Mouse (Mus musculus) layer of hippocampus, postnatal 14 days (tissue): ENCODE measurements at regions not wholly inside any gene's neighbourhood (a gene's known extent, or its start where the extent isn't known, plus 50 kb on each side); places are given as distances from the start of the nearest gene placed in this dataset.

Experiments used
- DNase-seq, 2 experiments: peaks; one replicate each; pipeline ENCODE4 v3.0.0; 2021 to 2022; ENCODE audit warnings: low spot score in 2 of 2, mixed read lengths in 1 of 2

DNA sequence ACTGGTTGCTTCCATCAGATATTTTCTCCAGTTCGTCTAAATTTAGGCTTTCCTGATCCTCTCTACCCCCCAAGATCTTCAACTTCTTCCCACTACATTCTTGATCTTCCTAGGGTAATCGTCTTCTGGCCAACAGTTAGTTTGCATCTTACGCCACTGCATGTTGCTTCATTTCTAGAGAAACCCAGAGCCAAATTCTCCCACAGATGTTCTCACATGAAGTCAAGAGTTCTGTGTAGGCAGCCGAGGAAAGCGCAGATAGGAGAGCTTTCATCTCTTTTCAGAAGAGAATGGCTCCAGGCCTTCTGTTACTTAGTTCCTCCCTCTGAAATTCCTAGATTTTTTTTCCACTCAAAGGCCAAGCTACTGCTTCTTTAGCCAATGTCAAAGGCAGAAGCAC lies 179.9 kb downstream of the Fgf10 start:
- no peak for DNase-seq

DNA sequence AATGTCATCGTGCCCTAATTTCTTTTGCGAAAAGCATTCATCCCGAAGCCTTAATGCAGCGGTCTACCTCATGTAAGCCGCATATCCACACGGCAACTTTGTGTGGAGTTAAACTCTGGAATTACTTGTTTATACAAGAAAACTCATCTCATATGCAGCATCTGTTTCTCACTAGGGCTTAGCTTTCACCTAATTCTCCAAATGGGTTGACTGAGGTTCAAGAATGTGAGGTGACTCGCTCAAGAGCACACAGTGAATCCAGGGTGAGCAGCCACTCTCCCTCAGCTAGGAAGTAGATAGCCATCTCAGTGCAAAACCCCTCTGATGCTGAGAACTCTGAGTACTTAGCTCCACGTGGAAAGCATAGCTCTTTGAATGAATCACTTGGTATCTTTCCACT lies 181.1 kb downstream of the Fgf10 start:
- no peak for DNase-seq

DNA sequence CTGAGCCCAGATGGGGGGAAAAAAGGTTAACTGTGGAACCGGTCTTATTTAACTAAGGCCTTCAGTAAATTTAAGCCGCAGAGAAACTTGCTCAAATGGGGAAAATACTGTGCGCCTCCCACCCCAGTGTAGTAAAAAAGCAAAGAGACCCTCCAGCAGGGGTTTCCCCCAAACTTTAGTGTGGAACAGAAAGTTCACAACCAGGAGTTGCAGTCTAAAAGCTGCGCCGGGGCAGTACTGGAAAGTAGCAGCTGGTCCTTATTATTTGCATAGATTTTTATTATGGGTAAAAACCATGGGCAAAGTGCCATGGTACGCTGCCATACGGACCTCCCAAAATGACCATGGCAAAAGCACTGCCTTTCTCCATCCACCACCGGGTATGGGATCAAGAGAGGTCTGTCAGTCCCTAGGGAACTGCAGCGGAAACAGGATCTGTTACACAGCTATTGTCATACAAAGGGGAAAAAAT lies 216.8 kb downstream of the Fgf10 start:
- DNase-seq, result no peak

DNA sequence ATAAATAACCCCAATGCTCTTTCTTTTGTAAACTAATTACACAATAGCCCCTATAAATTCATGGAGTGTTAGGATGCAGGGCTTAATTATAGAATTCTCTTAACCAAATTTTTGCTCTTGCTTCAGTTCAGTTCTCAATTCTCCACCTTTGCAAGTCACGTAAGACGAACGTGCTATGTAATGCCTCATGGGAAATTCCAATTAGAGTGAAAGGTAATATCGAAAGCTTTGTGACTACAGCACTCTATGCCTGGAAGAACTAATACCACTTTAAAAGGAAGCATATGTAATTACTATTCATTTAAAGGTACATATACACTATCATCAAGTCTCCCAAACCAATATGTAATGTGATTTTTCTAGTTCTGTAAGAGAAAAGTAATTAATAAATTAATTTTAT lies 225.5 kb downstream of the Fgf10 start:
- DNase-seq, result no peak

DNA sequence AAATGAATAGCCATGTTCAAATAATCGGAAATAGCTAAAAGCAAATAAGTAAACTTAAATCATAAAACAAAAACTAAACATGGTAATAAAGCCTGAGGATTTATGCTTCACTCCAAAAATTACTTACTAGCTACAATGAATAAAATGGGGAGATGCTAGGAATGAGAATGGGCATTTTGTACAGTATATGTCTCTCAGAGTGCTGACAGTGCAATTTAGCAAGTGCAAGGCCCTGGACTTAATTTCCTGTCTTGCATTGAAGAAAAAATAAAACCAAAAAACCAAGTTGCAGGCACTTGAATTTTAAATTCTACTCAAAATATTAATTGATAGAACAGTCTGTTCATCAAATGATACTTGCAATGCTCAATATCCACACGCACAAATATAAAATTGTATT lies 232.4 kb downstream of the Fgf10 start:
- no peak for DNase-seq

DNA sequence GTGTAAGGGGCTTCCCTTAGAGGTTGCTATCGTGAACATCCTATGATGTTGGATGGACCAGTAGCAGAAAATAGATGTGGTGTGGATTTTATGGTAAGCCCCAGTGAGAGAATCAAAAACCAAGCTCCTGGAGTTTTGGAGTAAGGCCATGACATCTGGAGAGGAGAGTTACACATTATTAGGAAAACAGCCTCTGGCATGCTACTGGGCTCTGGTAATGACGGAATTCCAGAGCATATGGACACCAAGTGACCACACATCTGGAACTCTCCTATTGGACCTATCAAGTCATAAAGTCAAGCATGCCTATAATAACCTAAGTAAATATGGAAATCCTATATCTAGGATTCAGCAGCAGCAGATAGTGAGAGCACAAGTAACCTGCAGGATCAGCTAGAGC lies 240.8 kb downstream of the Fgf10 start:
- DNase-seq, result no peak

DNA sequence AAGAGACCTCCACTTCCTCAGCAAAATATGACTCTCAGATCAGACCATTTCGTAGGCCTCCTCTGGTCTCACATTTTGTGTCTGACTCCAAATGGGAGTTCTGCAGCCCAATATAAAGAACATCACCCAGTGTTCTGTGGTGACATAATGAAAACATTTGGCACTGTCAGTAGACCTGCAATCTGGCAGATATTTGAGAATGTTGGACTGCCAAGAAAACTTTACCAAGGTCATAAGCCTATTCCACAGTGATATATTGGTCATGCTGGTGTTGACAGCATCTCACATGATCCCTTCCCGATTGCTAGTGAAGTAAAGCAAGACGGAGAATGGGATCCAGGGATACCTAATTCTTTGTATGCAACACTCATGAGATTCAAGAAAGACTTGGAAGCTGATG lies 271.2 kb downstream of the Fgf10 start:
- no peak for DNase-seq

DNA sequence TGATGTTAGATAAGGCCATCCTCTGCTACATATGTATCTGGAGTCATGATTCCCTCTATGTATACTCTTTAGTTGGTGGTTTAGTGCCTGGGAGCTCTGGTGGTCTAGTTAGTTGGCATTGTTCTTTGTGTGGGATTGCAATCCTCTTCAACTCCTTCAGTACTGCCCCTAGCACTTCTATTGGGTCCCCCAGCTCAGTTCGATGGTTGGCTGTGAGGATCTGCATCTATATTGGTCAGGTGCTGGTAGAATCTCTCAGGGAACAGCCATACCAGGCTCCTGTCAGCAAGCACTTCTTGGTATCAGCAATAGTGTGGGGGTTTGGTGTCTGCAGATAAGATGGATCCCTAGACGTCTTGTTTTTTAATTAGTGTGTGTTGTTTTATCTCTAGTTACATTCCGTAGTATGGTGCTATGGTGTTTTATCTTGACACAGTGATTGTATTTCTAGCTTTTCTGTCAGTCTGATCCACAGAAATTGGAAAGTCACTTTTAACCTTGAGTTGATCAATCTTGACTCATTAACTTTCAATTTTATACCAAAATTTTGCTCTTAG lies 296.6 kb downstream of the Fgf10 start:
- DNase-seq, result no peak

DNA sequence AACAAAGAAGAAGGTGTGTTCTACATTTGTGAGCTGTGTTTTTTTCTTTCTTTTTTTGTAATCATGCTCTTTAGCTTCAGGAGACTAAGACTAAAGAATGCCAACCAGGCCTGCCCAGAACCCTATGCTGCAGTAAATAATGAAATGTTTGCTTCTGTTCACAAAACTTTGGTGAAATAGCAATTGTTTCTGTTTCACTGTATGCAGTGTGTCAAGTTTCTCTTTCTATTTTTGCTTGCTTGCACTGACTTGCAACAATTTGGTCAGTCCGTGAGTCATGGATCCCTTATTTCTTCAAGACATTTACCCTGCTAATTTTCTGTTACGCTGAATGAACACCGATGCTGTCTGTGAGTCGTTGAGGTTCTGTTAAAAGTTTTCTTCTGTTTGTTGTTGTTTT lies 298.1 kb downstream of the Fgf10 start:
- no peak for DNase-seq

DNA sequence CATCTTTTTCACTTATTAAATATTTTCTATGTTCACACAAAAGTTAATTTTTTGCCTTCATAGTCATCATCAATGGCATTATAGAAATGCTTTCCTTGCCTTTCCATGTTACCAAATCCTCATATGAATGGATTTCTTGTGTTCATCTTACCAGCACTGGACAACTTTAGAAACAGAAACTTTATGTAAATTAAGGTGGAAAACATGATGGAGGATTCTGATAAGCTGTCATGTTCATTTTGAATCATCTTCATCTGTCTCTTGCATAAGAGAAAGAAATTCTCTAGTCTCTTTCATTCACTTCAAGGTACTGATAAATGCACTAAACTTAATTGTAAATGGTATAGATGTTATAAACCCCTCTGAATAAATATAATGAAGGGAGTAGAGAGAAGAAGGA lies 305.4 kb downstream of the Fgf10 start:
- DNase-seq, result no peak

DNA sequence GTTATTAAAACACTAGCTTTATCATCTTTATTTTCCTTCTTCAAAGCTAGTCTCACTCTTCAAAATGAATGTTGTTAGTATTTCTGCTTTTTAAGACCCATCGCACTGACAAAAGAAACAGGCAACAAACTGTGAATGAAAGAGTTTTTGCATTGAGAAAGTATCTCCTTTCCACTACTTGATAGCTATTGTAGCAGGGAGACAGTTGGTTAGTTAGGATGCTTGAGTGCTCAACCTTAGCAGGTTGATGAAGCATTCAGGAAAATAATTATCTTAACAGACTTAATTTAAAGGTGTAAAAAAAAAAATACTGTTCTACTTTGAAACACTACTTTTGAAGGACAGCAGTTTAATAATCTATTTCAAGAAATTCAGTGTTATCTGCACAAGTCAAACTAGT lies 305.9 kb downstream of the Fgf10 start:
- no peak for DNase-seq

DNA sequence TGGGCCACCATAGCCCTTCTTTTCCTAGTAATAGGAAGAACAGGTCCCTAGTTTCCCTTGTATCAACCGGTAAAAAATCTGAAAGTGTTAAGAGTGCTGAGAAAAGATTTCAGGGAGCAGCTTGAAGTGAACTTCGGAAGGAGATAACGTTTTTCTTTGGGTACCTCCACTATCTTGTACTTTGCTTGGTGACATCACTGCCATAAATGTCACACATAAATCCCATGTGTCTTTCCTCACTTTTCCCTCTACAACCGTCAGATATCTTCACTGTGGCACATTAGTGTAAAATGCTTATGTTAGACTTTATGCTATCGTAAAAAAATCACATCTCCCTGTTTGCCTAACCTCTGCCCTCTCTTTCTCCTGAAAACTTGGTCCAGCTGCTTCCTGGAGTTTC lies 309.9 kb downstream of the Fgf10 start:
- no peak for DNase-seq

DNA sequence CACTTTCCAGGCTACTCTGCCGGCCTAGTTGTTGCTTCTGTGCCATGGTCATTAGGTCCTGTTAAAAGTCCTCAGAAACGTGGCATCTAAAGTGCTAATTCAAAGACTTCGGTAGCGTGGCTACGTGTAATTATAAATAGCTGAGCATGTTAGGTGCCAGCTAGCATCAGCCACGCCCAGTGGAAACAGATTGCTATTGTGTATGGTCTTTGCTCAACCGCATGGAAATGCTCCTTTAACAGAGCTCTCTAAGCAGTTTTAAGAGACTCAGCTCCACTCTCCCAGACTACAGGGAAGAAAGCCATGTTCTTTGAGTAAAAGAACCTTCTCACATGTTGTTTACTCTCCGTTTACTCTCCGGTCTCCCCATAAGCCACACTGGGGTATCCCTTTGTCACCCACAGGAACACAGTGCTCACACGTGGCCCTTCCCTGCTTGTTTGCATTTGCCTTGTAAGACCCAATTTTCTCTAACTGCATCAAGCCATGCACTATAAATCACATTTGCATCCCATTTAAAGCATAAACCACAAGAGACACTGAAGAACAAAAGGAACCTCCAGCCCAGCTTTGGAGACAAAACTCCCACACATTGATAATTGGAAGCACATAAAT lies 311.7 kb downstream of the Fgf10 start:
- peak; percentile 1 to 4 for DNase-seq

DNA sequence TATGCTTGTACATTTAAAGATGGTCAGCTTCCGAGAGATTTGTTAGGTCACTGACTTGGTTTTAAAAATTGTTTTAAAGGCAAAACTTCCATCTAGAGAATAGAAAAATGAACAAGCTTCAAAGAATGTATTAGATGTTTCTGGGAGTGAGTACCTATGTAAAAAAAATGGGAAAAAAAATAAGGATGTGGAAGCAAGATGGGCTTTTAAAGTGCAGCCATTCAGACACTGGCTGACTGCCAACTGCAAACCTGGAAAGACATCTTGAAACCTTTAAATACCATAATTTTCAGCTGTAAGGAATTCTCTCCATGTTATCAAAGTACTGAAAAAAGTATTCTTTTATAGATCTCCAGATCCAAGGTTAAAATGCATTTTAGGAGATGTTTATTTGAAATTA lies 315.7 kb downstream of the Fgf10 start:
- DNase-seq, result no peak

DNA sequence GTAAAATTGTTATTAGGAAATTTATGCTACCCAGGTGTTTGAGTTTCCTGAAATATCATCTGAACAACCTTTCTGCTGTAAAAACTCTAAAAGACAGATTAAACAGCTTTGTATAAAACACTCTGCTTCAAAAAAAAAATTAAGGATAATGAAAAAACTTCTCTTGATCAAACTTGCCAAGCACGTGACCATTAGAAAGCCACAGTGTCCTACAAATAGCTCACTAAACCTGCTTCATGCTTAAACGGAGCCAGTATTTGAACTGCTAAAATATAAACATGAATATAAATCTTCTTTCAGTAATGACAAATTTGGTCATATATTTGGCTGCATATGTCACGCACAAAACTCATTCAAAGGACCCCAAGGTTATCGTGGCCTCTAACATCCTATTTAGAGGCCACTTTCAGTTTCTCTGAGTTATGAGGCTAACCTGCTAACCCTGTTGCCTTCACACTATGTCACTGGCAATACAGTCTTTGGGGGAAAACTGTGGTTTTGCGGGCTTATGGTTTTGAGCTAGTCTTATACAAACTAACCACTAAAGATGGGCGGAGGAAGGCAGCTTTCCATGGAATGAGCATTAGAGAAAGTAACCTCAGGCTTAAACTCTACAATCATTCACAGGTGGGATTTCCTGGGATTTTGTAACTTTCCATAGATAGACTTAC lies 355.8 kb downstream of the Fgf10 start:
- DNase-seq, result no peak

DNA sequence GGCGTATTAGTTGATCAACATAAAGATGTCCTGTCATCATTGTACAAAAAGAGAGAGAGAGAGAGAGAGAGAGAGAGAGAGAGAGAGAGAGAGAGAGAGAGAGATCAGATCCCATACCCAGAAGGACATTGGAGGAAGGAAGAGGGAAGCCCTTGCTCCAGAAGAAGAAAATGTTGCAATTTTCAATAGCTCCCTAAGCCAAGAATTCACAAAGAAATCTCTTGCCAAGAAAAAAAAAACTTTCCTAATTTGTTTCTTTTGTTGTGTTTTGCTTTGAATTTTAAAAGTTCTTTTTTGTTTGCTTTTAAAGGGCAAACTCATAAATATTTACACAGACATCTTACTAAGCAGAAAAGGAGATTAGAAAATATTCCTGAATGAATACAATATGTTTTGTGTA lies 370.0 kb downstream of the Fgf10 start:
- no peak for DNase-seq

DNA sequence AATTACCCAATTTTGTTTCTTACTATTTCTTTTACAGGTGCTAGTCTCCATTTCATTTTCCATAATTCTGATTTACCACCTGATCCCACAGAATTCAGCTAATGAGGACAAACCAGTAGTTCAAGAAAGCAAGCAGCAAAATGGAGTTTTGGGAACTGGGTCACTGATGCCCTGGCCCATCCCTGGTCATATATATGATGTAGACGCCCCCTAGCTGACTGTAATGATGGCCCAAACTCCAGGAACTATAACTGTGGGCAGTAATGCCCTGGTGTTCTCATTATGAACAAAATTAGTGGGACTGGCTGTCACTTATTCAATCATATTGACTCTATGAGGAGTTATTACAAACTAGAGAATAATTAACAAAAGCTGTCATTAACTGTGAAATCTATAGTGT lies 375.5 kb downstream of the Fgf10 start:
- DNase-seq, result no peak

DNA sequence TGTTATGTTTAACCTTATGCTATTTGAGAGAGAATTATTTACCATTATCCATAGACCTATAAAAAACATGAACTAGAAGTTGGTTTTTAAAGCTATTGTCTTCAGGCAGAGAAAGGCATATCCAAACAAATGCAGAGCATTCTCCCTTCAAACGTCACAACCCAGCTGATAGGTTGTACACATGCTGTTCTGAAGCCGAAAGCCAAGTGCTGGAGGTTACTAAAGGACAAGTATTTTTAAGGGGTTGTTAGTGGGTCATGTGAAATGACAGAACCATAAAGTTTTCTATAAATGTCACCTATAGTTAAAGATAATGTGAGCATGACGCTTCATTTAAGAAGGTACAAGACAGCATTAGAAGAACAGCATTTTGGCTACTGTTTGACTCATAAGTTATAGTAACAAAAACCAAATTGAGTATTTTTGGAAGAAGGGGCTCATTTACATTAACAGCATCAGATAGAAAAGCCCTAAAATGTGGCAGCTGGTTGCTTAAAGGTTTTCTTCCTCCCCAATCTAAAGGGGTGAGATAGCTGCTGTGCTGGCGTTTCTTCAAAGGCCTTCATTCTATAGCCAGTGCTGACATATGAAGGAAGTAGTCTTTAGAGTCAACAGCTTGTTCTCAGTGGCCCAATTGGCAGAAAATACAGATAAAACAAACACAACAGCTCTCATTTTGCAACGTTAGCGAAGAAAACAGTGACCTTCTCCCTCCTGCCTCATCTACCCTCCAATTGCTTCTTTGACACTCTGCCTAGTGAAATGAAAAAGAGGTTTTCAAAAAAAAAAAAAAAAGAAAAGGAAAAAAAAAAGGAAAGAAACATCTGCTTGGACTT lies 359.4 kb upstream of the Paip1 start:
- no peak for DNase-seq

DNA sequence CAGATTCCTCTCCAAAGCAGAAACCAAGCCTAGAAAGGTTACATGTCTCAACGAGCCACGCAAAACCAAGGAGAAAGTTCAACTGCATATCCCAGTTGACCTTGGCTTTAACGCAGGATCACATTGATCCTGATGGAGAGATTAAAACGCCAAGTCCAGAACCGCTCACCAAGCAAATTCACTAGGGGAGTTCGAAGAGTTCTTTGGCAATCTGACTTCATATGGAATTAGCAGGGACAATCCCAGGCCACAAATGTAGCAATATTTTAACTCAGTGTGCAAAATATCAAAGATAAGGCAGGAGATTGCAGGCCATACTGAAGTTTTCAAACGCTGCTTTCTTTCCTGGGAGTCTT lies 358.8 kb upstream of the Paip1 start:
- no peak for DNase-seq

DNA sequence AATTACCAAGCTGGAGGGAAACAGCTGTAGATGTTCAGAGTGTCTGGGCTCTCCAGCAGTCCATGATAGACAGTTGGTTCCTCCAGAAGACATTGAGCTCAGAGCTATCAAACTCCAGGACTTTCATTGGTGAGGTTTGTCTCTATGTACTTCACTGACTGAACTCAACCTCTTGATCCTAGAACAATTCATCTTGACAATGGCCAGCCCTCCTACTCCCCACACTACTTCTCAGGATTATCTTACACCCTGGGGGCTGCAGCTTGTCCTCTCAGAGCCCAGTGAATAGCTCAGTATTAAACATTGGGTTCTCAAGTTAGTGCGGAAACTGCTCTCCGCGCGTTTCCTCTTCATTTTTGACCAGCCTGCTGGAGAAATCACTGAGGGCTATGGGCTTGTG lies 349.2 kb upstream of the Paip1 start:
- DNase-seq, result no peak

DNA sequence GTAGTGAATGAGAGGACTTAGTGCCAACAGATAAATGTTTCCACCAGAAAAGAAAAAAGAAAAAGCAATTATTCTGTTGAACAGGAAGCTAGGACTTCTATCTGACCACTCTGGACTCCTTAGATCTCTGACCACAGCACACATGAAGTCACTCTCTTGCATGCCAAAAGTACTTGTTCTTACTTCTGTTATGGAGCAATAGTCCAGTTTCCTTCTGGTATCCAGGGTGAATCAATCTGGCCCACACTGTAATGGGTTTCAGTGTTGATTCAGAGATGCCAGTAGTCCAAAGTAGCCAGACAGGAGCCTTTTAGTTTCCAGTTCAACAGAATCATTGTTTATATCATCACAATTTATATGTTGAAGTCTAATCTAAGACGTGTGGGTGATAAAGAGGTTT lies 346.7 kb upstream of the Paip1 start:
- no peak for DNase-seq

DNA sequence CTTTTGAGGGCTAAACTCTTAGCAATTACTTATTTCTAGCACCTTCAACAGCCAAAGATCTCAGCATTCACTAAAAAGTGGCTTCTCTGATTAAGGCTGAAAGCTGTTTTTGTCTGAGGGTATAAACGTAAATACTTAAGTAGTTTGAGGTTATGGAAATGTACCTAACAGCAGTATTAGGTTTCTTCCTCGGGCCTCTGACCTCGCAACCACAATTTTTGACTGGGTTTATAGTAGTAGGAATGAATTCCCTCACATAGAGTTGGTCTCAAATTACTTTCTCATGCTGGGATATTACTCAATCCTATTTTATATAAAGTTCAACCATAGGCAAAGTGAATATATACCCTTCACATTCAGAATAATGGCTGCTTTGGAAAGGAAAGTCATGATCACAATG lies 310.5 kb upstream of the Paip1 start:
- no peak for DNase-seq
